Mouse (Mus musculus): Measurements from ENCODE around the gene Mex3a. TPM values are rescaled to one million over a fixed set of nuclear protein-coding genes. Genes with fewer than 3 reads are reported as not detected.

Gene Mex3a
- total RNA-seq, 1 experiment from 2014 or later, result 0.47 TPM

- ATAC-seq (ENCODE audit: extremely low read depth, insufficient number of reproducible peaks, low FRiP score, poor library complexity, severe bottlenecking), result no peak
These were observed 9.2 kb upstream of the Mex3a start for GRCm38 (mm10) chr3:88523027-88523426.

- ATAC-seq (ENCODE audit: extremely low read depth, insufficient number of reproducible peaks, low FRiP score, poor library complexity, severe bottlenecking), result no peak
These were observed 7.2 kb upstream of the Mex3a start for GRCm38 (mm10) chr3:88525021-88525420.

- ATAC-seq (ENCODE audit: extremely low read depth, insufficient number of reproducible peaks, low FRiP score, poor library complexity, severe bottlenecking), result peak; percentile 81
These were observed 5.8 kb upstream of the Mex3a start for GRCm38 (mm10) chr3:88526157-88527131.

- ATAC-seq (ENCODE audit: extremely low read depth, insufficient number of reproducible peaks, low FRiP score, poor library complexity, severe bottlenecking), result no peak
These were observed 4.6 kb upstream of the Mex3a start for GRCm38 (mm10) chr3:88527565-88527964.

DNA sequence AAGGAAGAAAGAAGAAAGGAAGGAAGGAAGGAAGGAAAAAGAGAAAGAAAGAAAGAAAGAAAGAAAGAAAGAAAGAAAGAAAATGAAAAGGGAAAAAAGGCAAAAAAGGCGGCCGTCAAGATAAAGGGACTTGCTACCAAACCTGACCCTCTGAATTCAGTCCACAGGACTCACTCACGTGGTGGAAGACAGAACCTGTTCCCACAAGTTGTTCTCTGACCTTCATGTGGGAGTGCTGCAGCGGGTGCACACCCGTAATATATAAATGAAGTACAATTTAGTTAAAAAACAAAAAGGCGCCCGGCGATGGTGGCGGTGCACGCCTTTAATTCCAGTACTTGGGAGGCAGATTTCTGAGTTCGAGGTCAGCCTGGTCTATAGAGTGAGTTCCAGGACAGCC is 3.5 kb upstream of the Mex3a start:
- no peak for ATAC-seq (ENCODE audit: extremely low read depth, insufficient number of reproducible peaks, low FRiP score, poor library complexity, severe bottlenecking)

DNA sequence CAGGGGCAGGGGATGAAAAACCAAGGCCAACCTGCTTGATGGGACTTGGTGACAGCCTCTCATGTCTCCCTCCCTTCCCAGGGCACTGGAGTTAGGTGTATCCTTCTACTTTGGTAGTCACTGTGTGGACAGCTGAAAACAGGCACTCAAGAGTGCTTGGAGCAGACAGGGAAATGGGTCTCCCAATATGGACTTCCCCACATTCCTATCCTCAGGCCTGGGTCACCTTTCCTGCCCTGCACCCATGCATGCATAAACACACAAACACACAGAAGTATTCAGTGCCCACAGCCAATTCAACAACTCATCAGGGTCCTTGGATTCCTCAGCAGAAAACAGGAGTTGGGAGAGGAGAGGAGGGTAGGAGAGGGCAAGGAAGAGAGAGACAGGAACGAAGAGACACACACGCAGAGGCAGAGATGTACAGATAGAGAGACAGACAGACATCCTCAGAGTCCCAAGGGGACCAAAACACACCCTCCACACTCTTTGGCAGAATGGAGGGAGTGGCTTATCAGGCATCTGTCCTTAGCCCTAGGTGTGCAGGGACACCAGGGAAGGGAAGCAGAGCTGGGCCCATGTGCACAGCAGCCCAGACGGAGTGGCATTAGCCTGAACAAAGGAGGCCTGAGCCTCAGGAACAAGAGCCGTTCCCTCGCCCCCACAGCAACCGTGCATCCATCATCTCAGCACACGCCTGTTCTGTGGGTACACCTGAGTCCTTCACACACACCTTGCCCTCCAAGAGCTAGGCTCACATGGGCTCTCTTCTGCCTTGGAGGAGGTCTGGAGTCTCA is 2.8 kb upstream of the Mex3a start:
- ATAC-seq (ENCODE audit: extremely low read depth, insufficient number of reproducible peaks, low FRiP score, poor library complexity, severe bottlenecking), result no peak

- no peak for ATAC-seq (ENCODE audit: extremely low read depth, insufficient number of reproducible peaks, low FRiP score, poor library complexity, severe bottlenecking)
These were observed 1.9 kb upstream of the Mex3a start for GRCm38 (mm10) chr3:88530082-88530864.

DNA sequence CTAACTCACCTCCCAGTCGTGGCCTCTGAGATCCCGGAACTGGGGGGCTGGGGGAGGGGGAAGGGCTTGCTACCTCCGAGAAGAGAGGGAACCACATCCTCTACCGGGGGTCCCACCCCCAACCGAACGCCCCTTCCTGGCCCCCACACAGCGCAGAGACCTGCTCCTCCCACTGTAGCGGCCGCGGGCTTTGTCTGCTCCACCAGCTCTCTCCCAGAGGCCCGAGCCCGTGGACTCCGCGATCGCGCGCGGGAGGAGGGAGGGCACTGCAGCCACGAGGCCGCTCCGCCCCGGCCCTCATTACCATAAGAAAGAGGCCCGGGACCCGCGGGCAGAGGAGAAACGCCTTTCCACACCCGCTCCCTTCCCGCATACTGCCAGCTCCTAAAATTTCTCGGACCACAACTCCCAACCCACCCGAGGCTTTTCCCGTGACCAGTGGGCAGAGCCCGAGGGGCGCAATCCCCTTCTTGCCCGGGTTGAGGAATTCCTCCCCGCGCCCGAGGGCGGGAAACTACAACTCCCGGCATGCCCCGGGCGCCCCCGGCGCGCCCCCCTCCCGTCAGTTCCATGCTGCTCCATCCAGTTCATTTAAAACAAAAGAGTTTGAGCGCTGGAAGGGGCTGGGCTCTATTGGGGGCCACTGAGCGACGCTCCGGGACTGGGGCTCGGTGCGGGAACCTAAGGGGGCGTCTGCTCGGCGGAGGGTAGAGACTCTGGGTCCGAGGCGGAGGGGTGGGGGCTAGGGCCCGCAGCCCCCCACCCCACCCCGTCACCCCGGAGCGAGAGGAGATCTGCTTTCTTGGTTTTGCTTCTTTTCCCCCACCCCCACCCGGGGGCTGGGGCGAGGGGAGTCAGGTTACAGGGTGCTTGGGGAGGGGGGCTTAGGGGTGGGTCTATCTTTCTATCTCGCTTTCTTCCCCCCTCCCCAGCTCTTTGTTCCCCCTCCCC is 572 bp upstream of the Mex3a start:
- ATAC-seq (ENCODE audit: extremely low read depth, insufficient number of reproducible peaks, low FRiP score, poor library complexity, severe bottlenecking), result peak; percentile 42

GRCm38 (mm10) chr3:88532689-88533511 is 705 bp downstream of the Mex3a start:
- no peak for ATAC-seq (ENCODE audit: extremely low read depth, insufficient number of reproducible peaks, low FRiP score, poor library complexity, severe bottlenecking)

DNA sequence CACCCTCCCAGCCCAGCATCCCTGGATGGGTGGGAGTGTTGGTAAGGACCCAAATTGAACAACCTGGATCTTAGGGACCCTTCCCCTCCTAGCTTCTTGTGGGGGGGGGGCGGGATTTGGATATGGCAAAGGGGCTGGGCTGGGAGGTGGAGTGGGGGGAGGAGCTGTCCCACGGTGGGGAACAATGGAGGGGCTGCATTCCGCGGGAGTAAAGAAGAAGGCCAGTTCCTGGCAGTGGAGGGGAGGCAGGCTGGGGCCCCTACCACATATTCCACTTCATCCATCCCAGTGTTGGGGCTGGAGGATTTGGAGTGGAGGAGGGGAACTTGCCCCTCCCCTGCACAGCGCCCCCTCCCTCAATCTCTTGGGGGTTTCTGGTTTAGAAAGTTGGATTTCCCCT is 1.5 kb downstream of the Mex3a start:
- no peak for ATAC-seq (ENCODE audit: extremely low read depth, insufficient number of reproducible peaks, low FRiP score, poor library complexity, severe bottlenecking)

DNA sequence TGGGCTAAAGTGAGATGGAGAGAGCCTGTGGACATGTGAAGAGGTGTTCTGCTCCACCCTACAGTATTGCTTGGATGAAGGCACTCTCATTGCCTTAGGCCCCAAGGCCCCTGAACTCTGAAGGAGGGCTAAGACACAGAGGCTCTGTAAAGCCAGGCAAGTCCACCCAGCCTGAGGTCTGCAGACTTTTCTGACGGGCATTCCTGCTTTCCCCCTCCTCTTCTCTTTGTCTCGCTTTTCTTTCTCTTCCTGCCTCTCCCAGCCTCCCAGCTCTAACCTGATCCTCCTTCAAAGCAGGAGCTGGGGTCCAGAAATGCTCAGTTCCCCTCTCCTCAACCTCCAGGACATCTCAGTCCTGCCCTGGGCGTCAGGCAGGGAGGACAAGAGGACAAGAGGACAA is 2.8 kb downstream of the Mex3a start:
- ATAC-seq (ENCODE audit: extremely low read depth, insufficient number of reproducible peaks, low FRiP score, poor library complexity, severe bottlenecking), result no peak

DNA sequence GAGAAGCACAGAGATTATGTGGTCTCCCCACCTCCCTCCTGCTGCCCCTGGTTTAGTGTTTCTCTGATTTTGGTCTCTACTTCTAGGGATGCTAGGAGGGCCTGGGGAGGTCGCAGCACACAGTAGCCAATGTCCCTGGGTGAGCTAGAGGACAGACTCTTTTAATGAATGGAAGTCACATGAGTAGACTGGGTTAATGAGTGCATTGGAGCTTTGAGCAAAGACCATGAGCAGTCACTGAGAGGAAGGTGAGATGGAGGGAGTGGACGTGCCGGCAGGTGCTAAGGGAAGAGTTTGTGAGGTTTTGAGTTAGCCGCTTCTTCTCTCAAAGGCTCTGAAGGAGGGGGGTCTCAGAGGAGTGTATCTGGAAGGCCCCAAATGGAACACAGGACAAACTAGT is 3.3 kb downstream of the Mex3a start:
- no peak for ATAC-seq (ENCODE audit: extremely low read depth, insufficient number of reproducible peaks, low FRiP score, poor library complexity, severe bottlenecking)

DNA sequence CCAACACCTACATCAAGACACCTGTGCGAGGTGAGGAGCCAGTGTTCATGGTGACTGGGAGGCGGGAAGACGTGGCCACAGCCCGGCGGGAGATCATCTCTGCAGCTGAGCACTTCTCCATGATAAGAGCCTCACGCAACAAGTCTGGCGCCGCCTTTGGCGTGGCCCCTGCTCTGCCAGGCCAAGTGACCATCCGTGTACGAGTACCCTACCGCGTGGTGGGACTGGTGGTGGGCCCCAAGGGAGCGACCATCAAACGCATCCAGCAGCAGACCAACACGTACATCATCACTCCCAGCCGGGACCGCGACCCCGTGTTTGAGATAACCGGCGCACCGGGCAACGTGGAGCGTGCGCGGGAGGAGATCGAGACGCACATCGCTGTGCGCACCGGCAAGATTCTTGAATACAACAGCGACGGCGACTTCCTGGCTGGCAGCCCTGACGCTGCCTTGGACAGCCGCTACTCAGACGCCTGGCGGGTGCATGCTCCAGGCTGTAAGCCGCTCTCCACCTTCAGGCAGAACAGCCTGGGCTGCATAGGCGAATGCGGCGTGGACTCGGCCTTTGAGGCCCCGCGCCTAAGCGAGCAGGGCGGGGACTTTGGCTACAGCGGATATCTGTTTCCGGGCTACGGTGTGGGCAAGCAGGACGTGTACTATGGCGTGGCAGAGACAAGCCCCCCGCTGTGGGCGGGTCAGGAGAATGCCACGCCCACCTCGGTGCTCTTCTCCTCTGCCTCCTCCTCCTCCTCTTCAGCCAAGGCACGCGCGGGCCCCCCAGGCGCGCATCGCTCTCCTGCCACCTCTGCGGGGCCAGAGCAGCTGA is 4.1 kb downstream of the Mex3a start:
- no peak for ATAC-seq (ENCODE audit: extremely low read depth, insufficient number of reproducible peaks, low FRiP score, poor library complexity, severe bottlenecking)

DNA sequence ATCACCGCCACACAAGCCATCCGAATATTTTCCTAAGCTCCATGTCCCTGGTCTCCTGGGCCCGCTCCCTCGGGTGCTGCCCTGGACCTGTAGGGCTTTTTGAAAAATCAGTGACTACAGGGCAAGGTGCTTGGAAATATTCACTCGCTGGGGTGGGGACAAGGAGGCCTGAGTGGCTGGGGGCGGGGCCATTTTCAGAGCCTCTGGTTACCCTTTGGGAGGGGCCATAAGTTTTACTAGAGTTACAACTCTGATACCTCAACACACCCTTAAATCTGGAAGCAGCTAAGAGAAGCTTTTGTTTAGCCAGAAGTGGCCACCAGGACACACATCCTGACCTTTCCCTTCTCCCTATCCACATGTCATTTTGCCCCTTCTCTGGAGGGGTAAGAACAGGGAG is 5.0 kb downstream of the Mex3a start:
- ATAC-seq (ENCODE audit: extremely low read depth, insufficient number of reproducible peaks, low FRiP score, poor library complexity, severe bottlenecking), result no peak

- ATAC-seq (ENCODE audit: extremely low read depth, insufficient number of reproducible peaks, low FRiP score, poor library complexity, severe bottlenecking), result no peak
These were observed 6.3 kb downstream of the Mex3a start for GRCm38 (mm10) chr3:88538271-88539145.

DNA sequence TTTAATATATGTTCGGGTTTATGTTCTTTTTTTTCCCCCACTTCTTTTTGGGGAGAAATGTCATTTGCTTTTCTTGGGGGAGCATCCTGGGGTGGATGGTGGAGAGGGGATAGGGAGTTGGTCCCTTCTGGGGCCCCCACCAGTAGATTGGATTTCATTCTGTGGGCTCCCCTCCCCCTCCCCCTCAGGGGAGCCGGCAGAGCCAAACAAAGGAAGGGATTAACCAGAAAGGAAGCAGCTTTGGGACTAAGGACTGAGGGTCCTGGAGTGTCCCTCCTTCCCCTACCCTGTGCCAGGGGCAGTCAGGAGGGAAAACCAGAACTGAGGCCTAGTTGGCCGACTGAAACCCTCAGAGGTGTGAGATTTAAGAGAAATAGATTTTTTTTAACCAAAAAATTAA is 7.2 kb downstream of the Mex3a start:
- no peak for ATAC-seq (ENCODE audit: extremely low read depth, insufficient number of reproducible peaks, low FRiP score, poor library complexity, severe bottlenecking)
